Mouse (Mus musculus) midbrain, postnatal 0 days (tissue): ENCODE data around the gene Rnf157. TPM values are rescaled to one million over a fixed set of nuclear protein-coding genes. Genes with fewer than 3 reads are reported as not detected.

Experiments
- ATAC-seq: fragments of 200-750 bp; cut with Nextera tagmentation; 2 replicates; pipeline ENCODE4 v1.8.0; 2017; ENCODE audit warnings: moderate number of reproducible peaks, mild to moderate bottlenecking, moderate TSS enrichment, moderate library complexity; ENCODE audit not compliant: low FRiP score
- DNase-seq: peaks from one replicate; pipeline ENCODE4 v3.0.0-alpha.2; 2015; ENCODE audit warnings: low spot score
- H3K27ac ChIP-seq: fragments of 300-500 bp; sonication (generic); 2 replicates; pipeline ENCODE4 v1.5.1; 2014; ENCODE audit warnings: low read depth, mild to moderate bottlenecking, low read length, mixed read lengths
- H3K27me3 ChIP-seq: fragments of 300-500 bp; sonication (generic); 2 replicates; pipeline ENCODE4 v1.6.1; 2014; ENCODE audit warnings: low read length, control low read depth, mixed read lengths; ENCODE audit not compliant: insufficient read depth
- H3K36me3 ChIP-seq: fragments of 300-500 bp; sonication (generic); 2 replicates; pipeline ENCODE4 v1.6.1; 2014; ENCODE audit warnings: low read length, control low read depth, mixed read lengths; ENCODE audit not compliant: insufficient read depth
- H3K4me1 ChIP-seq: fragments of 300-500 bp; sonication (generic); 2 replicates; pipeline ENCODE4 v1.6.1; 2014; ENCODE audit warnings: mild to moderate bottlenecking, control low read depth, antibody characterized with exemption, low read length, mixed read lengths; ENCODE audit not compliant: insufficient read depth
- H3K4me2 ChIP-seq: fragments of 300-500 bp; sonication (generic); 2 replicates; pipeline ENCODE4 v1.6.1; 2014; ENCODE audit warnings: low read depth, mild to moderate bottlenecking, low read length, mixed read lengths; ENCODE audit not compliant: poor library complexity, severe bottlenecking
- H3K4me3 ChIP-seq: fragments of 300-500 bp; sonication (generic); 2 replicates; pipeline ENCODE4 v1.5.1; 2014; ENCODE audit warnings: low read depth, mild to moderate bottlenecking, low read length, moderate library complexity
- H3K9ac ChIP-seq: fragments of 300-500 bp; sonication (generic); replicated peaks from 2 replicates; pipeline ENCODE4 v1.6.1; 2014; ENCODE audit warnings: mild to moderate bottlenecking, low read length, moderate library complexity, mixed read lengths; ENCODE audit not compliant: poor library complexity, severe bottlenecking
- H3K9me3 ChIP-seq: fragments of 300-500 bp; sonication (generic); 2 replicates; pipeline ENCODE4 v1.6.1; 2016; ENCODE audit warnings: low read length, control low read depth
- CTCF ChIP-seq: IDR thresholded peaks from 2 replicates; pipeline ENCODE4 v1.5.1; 2016; ENCODE audit warnings: antibody characterized with exemption, mild to moderate bottlenecking
- WGBS: fragments of 180-500 bp; shearing (Covaris S2); extraction: QIAGEN DNeasy Blood & Tissue Kit; methylation state at CpG from one replicate; pipeline ENCODE4 v1.1.7; 2014; 5-methylcytosine and 5-hydroxymethylcytosine counted together
- polyA plus RNA-seq: library from polyadenylated mRNA; unstranded; fragments of >200 nt; fragmentation: Nextera tagmentation; extraction: Ambion mirVana; gene quantifications from 2 replicates; pipeline ENCODE4 v1.2.1, GENCODE M21; 2015
- total RNA-seq: library from RNA; depleted of rRNA; stranded (reverse); fragments of >200 nt; gene quantifications from 2 replicates; pipeline ENCODE4 v1.2.3, GENCODE M21; 2014

Gene Rnf157
- total and polyA plus RNA-seq, 2 experiments from 2014 or later, result 57.0 to 138 TPM

- DNase-seq (no peak), ATAC-seq (no peak)
- H3K9me3 ChIP-seq, result no peaks in the 10 kb centered on the region
- H3K4me2 ChIP-seq, result no peak overlapping the region
- H3K4me3 ChIP-seq, result no peak overlapping the region
- peaks cover 83% of the 10 kb centered on the region for H3K36me3 ChIP-seq
- H3K27ac ChIP-seq, result no peak overlapping the region
- WGBS, result 94% methylated on average over 6 of the region's 6 CpGs
- no peaks in the 10 kb centered on the region for H3K27me3 ChIP-seq
- no peak overlapping the region for H3K9ac ChIP-seq
- TF ChIP-seq CTCF, result no peak
- no peaks in the 10 kb centered on the region for H3K4me1 ChIP-seq
Measured at GRCm38 (mm10) chr11:116298621-116299020, 114.2 kb downstream of the Rnf157 start.

- no peak for ATAC-seq
- no peak overlapping the region for H3K9ac ChIP-seq
- DNase-seq, result no peak
- H3K4me1 ChIP-seq, result no peaks in the 10 kb centered on the region
- TF ChIP-seq CTCF, result no peak
- H3K9me3 ChIP-seq, result no peaks in the 10 kb centered on the region
- H3K27ac ChIP-seq, result no peak overlapping the region
- 88% methylated on average over 11 of the region's 11 CpGs for WGBS
- H3K4me2 ChIP-seq, result no peak overlapping the region
- H3K36me3 ChIP-seq, result peaks cover 83% of the 10 kb centered on the region
- H3K4me3 ChIP-seq, result no peak overlapping the region
- no peaks in the 10 kb centered on the region for H3K27me3 ChIP-seq
Measured at GRCm38 (mm10) chr11:116298221-116298620, 114.6 kb downstream of the Rnf157 start.

GRCm38 (mm10) chr11:116297017-116297416 is 115.8 kb downstream of the Rnf157 start:
- no peaks in the 10 kb centered on the region for H3K4me1 ChIP-seq
- no peaks in the 10 kb centered on the region for H3K27me3 ChIP-seq
- WGBS, result 83% methylated on average over 3 of the region's 3 CpGs
- ATAC-seq (no peak), DNase-seq (no peak)
- H3K9ac ChIP-seq, result no peak overlapping the region
- no peak overlapping the region for H3K27ac ChIP-seq
- TF ChIP-seq CTCF, result no peak
- H3K4me2 ChIP-seq, result no peak overlapping the region
- H3K9me3 ChIP-seq, result no peaks in the 10 kb centered on the region
- no peak overlapping the region for H3K4me3 ChIP-seq
- H3K36me3 ChIP-seq, result peaks cover 85% of the 10 kb centered on the region

- no peak for DNase-seq
- H3K27me3 ChIP-seq, result no peaks in the 10 kb centered on the region
- H3K36me3 ChIP-seq, result peaks cover 92% of the 10 kb centered on the region
- no peak overlapping the region for H3K4me2 ChIP-seq
- H3K4me3 ChIP-seq, result no peak overlapping the region
- H3K27ac ChIP-seq, result no peak overlapping the region
- no peak overlapping the region for H3K9ac ChIP-seq
- TF ChIP-seq CTCF, result no peak
- H3K9me3 ChIP-seq, result no peaks in the 10 kb centered on the region
- no peak for ATAC-seq
- no peaks in the 10 kb centered on the region for H3K4me1 ChIP-seq
- WGBS, result 88% methylated on average over 8 of the region's 8 CpGs
Measured at GRCm38 (mm10) chr11:116296191-116296734, 116.6 kb downstream of the Rnf157 start.

- no peak overlapping the region for H3K9ac ChIP-seq
- no peak overlapping the region for H3K4me3 ChIP-seq
- ATAC-seq (no peak), DNase-seq (peak; percentile 86)
- no peaks in the 10 kb centered on the region for H3K9me3 ChIP-seq
- H3K4me1 ChIP-seq, result no peaks in the 10 kb centered on the region
- H3K27me3 ChIP-seq, result no peaks in the 10 kb centered on the region
- TF ChIP-seq CTCF, result peak; percentile 81
- H3K4me2 ChIP-seq, result no peak overlapping the region
- no peak overlapping the region for H3K27ac ChIP-seq
- H3K36me3 ChIP-seq, result peaks cover 88% of the 10 kb centered on the region
- 36% methylated on average over 5 of the region's 5 CpGs for WGBS
Measured at GRCm38 (mm10) chr11:116294319-116294718, 118.5 kb downstream of the Rnf157 start.

- no peaks in the 10 kb centered on the region for H3K9me3 ChIP-seq
Measured at GRCm38 (mm10) chr11:116293538-116294137, 119.2 kb downstream of the Rnf157 start.

More at GRCm38 (mm10) chr11:116293538-116294137, 119.2 kb downstream of the Rnf157 start:
- 85% methylated on average over 12 of the region's 12 CpGs for WGBS
- no peak overlapping the region for H3K9ac ChIP-seq
- H3K4me2 ChIP-seq, result no peak overlapping the region
- TF ChIP-seq CTCF, result no peak
- no peak overlapping the region for H3K27ac ChIP-seq
- peaks cover 88% of the 10 kb centered on the region for H3K36me3 ChIP-seq
- H3K4me3 ChIP-seq, result no peak overlapping the region
- DNase-seq (no peak), ATAC-seq (no peak)
- no peaks in the 10 kb centered on the region for H3K27me3 ChIP-seq
- no peaks in the 10 kb centered on the region for H3K4me1 ChIP-seq
